Mouse (Mus musculus) R1 (cell line): Measurements from ENCODE around the gene Igfbp7.

Source experiments
- DNase-seq: peaks from one replicate; pipeline ENCODE4 v3.0.0-alpha.2; 2018; ENCODE audit warnings: low read depth, low spot score

Gene Igfbp7

DNA sequence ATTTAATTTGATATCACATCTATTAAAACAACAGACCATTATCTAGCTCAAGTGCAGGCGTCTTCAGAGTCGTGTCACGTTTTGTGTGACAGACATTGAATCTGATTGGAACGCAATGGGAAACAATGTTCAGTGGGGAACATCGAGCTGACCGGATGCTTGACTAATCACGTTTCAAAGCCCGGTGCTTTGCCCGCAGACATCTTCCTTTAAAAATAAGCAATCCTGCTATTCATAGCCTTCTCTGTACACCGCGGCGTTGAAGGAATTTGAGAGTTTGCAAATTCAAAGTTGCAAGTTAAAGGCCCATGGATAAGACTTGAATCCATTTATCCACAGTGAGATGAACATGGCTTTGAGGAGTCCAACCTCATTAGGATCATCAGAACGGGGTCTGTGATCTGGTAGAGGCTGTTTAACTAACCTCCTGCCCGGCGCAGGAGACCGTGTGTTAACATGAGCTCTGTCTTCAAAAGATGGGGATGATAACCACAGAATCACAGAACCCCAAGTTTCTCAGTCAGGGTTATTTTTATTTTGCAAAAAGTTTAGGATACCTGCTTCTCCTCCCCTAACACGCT is 27.4 kb downstream of the Igfbp7 start:
- no peak for DNase-seq

DNA sequence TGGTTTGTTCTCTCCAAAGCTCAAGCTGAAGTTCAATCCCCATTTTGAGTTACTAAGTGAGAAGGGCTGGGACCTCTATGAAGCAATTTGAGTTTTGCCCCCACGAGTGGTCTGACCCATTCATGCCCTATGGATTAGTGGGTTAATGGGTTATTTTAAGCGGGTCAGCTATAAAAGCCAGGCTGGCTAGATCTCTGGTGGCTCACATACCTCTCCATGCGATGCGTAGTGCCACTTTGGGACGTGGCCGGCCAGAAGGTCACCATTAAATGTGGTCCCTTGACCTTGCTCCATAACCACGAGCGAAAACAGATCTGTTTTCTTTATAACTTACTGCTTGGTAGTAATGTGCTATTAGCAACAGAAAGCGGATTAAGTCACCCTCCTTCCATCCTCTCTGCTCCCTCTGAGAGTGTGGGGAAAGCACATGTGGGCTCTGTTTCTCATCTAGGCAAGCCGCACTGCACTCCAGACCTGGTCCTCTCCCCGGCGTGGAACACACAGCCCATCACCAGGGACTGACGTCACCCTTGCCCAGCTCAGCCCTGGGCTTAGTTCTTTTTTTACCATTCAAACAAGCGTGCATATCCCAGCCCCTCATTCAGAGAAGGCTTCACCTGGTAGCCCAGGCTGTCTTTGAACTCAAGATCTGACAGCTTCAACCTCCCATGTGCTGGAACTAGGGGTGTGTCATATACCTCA is 28.3 kb downstream of the Igfbp7 start:
- DNase-seq, result no peak

DNA sequence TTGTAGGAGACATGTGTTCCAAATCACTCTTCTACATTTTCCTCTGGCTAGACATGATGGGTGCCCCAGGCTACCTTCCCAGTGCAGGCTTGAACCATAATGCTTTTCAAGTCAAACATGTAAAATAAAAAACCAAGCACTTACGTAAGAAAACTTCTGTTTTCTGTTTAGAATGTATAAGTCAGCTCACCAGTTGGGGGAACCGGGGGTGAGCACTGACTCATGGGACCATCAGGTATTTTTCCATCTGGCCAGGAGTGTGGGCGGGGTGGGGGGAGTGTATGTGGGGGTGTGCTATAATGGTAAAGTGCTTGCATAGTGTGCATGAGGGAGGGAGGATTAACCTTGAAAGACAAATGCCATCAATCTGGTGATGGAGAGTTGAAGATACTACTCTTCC is 29.8 kb downstream of the Igfbp7 start:
- DNase-seq, result no peak

DNA sequence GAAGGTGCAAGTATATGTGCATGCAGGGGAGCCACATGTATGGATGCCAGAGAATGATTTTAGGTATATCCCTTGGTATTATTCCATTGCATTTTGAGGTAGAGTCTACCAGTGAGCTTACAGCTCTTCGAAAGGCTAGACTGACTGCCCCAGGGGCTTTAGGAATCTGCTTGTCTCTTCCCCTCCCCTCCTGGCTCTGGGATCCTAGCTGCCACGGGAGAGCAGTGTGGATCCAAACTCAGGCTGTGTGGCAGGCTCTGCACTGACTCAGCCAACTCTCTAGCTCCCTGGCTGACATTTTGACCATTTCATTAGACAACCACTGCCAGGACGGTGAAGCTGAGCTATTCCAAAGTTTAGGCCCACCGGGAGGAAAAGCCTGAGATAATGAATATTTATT is 32.3 kb downstream of the Igfbp7 start:
- DNase-seq, result no peak

DNA sequence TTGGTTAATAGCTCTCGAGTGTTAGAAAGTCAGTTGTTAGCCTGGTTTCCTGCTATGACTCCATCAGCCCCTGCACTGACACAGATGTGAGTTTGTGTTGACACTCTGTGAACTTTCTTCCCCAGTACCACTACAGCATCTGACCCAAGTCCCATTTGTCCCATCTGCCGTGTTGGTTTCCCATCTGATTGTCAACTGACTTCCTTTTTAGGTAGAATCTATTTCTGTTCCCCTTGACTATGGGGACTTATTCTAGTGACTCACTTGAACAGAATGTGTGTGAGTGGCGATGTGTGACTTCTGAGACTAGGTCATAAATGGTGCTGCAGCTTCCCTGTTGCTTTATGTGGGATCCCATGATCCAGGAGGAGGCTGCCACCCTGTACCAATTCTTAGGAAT is 32.9 kb downstream of the Igfbp7 start:
- DNase-seq, result no peak

DNA sequence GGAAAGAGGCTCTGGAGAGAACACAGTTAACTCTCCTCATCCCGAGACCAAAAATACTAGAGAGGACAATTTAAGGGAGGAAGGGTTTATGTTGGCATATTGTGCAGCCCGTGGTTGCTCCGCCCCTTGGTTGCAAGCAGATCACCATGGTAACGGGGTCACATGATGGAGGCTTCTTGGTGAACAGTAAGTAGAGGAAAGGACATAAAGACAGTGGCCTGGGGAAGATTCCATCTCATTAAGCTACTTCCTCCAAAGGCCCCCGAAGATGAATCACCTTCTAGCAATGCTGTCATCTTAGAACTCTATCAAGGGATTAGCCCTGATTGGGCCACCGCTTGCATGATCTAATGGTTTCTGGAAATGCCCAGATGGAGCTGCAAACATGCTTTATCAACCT is 35.1 kb downstream of the Igfbp7 start:
- DNase-seq, result peak; percentile 91

DNA sequence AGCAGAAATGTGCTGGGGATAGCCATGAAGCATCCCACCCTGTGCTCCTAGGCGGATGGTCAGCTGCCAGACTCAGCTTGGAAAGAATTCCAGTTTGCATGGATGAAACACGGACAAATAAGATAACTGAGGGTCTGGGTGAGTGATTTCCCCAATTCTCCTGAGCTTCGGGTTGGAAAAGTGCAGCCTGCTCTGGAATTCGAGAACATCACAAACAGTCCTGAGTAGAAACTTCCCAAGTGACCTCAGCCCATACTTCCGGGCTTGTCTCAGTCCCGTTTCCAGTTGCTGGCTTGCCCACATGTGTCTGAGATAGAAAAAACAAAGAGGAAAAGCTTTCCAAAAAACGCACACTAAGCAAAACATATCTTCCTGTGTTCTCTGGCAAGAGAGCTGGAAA is 35.6 kb downstream of the Igfbp7 start:
- no peak for DNase-seq

DNA sequence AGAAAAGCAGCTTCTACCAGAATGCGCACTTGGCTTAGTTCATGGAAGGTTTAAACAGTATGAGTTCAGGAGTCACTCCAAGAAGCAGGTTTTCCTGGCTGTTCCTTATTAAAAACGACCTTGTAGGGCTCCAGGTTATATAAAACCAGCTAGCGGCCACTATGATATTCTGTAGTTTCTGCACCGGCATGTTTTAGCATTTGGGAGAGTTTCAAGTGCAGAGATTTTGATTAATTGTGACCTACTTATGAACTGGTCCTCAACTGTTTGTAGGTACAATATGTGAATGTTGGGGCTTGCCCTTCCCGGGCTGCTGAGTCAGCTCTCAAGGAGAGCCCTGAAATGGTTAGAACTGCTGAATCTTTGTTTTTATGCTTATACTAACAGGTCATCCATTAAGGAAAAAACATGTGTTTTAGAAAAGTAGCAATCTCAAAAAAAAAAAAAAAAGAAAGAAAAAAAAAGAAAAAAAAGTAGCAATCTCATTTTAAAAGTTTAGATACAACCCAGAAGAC is 37.4 kb downstream of the Igfbp7 start:
- DNase-seq, result no peak

DNA sequence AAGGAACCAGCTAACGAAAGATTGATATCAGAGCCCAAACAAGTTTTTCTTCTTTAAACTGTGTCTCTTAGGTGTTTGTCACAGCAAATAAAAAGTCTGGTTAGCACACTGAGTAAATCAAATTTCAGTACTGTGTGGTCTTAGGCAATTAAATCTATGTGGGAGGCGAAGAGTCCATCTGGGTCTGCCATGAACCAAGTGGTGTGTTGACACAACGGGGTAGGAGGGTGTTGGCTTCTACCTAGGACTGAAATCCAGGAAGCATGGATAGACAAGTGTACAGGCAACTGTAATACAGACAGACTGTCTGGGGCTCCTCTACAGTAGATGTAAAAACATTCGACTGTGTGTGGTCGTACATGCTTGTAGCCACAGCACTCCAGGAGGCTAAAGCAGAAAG is 38.4 kb downstream of the Igfbp7 start:
- no peak for DNase-seq

DNA sequence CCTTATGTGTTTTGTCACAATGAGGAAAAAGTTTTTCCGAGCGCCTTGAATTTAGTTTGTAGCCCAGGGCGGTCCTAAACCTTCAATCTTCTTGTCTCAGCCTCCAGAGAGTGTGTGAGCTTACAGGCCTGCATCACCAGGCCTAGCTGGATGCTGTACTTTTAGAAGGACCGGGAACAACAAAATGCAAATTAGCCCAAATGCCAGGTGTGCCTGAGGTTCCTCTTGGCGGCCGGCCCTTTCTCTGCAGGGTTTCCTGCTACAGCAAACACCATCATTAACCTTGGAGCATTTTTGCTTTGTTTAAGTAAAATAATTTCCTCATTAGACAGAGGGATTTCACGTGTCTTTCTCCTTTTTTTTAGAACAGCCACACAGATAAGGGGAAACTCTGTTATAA is 39.6 kb downstream of the Igfbp7 start:
- peak; percentile 42 for DNase-seq

DNA sequence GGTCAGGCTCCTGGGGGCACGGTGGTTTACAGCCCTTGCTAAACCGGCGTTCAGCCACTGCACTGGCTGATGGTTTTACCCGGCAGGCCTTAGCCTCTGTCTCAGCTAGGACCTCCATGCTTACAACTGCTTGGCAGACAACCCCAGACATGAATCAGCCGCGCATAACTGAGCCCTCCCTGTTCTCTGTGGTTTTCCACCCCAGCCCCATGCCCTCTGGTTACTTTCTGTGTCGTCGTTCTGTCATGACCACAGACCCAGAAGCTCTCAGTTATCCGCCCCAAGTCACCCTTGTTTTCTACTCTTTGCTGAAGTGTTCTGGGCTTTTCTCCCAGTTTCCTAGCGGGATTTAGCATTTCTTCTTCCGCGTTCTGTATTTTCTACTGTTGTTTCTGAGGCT is 40.2 kb downstream of the Igfbp7 start:
- DNase-seq, result no peak

DNA sequence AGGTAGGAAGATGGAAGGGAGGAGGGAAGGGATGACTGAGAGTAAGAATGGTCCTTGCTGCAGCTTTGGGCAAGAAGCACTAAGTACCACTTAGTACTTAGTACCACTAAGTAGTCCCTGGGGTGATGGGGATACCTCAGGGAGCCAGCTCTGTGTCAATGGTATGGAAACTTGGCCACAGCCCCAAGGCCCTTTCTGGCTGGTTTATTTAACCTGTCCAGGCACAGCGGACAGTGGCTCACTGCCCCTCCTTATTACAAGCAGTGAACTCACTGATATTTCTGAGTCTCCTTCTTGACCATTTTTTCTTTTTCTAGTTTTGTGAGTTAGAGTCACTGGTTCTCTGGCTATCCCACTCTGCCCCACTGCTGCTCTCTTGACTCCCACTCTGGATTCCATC is 40.7 kb downstream of the Igfbp7 start:
- DNase-seq, result no peak

DNA sequence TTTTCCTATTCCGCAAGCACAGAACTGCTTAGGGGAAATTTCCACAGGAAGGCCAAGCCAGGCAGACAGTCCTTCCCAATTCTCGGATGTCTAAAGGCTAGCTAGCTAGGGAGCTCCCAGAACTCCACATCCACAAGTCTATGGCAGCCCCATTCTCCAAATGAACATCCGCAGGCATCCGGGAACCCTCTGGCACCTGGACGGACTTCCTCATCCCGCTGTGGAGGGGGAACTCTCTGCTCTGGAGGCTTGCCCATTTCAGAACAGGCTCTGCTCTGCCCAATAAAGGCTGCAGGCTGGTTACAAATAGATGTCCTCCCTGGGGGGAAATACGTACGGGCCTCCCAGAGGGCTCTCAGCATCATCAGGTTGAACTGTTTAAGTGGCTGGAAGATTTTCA is 41.5 kb downstream of the Igfbp7 start:
- DNase-seq, result no peak

DNA sequence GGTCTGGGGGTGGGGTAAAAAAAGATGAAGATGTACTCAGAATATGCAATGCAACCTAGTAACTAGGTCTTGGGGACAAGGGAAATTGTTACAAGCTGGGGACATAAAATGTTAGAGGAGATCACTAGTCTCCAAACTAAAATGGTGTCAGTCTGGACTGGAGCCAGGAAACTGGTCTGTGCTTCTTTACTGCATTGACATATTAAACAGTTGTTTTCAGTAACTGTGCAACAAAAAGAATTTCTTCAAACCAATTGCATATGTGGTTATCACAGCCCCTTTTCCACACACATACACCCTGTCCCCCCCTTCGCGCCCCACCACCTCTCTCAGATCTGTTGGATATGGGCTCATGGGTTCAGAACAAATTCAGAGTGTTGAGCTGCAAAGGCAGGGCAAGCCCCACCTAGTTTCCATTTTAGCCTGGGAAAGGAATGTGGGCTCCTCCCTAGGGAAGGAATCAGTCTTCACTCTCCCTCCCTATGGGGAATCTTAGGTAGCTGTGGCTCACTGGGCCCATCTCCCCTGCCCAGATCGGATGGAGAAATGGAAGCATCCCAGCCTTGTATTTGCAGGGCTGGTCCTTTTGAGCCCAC is 43.3 kb downstream of the Igfbp7 start:
- DNase-seq, result peak; percentile 82

DNA sequence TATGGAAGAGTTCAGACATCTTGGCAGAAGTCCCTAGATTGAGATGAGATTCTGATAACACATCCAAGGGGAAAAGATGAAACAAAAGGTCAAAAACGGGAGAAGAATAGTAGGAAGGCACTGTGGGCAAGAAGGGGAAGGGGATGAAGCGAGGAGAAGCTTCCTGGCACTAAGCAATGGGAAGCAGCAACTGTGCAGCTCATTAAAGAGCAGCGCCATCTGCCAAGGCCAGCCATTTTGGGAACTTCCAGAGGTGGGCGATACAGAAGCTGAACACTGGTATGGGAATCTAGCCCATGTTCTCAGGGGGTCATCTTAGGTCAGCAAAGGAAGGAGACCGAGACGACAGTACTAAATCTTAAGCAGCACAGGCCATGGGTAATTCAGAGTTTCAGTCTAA is 44.2 kb downstream of the Igfbp7 start:
- no peak for DNase-seq

DNA sequence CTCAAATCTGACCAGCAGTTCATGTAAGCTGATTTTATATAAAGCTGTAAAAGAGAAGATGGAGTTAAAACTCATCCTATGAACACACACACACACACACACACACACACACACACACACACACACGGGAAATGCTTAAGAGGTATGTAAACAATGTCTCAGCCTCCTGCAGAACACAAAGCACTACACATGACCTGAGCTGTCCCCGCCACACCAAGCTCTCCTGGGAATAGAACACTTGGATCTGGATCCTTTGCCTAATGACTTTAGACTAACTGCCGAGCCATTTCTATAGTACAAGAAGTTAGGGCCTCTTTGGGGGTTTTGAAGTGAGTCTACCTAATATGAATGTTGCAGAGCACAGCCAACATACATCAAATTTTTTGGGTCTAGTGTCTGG is 45.7 kb downstream of the Igfbp7 start:
- DNase-seq, result no peak

DNA sequence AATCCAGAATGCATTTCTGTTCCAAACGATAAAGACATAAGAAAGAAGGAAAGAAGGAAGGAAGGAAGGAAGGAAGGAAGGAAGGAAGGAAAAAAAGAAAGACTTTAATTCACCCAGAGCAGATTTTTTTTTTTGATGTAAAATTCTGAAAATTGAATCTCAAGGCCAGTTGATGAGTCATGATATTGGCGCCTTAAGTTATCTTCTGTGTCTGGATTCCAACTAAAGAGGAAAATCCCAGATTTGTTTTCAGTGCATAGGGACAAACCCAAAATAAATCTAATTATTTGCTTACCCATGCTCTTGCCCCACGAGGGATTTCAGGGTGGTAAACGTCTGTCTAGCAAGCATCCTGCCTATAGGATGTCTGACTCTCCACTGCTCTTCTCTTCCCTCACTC is 46.8 kb downstream of the Igfbp7 start:
- DNase-seq, result no peak

DNA sequence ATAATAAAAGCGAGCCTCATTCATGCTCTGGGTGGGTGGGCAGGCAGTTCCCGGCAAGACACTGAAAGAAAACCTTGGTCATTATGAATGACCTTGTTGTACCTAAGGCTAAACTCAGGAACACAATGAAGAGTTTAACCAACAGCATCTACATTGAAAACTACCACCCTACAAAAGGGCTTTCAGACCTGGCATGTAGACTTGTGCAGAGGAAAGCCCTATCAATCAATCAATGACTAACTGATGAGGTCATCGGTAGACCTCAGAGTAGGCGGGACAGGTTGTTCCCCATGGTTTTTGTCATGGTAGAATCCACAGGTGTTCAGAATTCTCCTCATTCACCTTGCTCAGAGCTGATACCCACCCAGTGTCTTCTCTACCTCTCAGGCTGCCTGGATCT is 47.9 kb downstream of the Igfbp7 start:
- peak; percentile 35 for DNase-seq

DNA sequence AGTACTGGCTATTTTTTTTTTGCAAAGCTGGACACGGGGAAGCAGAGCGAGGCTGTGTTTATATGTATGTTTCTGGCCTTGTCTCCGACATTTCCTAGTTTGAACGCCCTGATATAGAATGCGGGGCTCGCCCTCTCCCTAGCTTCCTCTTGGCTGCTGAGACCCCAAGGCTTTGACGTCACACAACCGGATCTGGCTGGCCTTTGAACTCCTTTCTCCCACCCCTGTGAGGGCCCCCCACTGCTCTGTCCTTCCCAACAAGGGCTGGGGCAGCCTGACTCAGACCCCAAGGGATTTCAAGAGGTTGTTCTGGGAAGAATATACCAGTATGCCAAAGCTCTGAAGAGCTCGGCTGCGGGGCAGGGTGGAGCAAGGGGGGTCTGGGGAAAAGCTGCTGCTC is 49.5 kb downstream of the Igfbp7 start:
- peak; percentile 51 for DNase-seq

DNA sequence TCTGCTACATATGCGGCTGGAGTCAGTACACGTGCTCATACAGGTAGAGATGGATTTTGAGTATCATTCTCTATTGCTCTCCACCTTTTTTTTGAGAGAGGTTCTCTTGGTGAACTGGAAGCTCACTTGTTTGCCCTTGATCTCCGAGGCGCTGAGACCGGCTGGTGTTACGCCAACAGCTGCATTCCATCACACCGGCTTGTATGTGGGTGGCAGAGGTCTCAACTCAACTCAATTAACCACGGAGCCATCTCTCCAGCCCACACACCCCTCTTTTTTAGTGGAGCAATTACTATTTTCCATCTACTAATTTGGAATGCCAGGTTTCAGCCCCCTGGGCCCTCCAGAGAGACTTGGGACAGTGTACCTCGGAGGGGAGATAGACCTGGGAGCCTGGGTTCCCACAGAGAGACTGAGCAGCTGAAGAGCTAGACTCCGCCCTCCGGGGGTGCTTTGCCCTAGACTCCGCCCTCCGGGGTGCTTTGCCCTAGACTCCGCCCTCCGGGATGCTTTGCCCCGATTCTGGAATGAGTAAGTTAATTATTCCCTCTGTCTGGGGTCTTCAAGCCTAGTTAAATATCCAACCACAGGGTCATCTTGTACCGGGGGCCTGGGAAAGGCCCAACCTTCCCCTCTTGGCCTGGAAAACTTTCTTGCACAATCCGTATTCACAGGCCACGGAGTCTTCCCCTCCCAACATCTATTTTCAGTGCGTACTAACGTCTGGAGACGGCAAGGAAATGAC is 50.3 kb downstream of the Igfbp7 start:
- DNase-seq, result peak; percentile 76

DNA sequence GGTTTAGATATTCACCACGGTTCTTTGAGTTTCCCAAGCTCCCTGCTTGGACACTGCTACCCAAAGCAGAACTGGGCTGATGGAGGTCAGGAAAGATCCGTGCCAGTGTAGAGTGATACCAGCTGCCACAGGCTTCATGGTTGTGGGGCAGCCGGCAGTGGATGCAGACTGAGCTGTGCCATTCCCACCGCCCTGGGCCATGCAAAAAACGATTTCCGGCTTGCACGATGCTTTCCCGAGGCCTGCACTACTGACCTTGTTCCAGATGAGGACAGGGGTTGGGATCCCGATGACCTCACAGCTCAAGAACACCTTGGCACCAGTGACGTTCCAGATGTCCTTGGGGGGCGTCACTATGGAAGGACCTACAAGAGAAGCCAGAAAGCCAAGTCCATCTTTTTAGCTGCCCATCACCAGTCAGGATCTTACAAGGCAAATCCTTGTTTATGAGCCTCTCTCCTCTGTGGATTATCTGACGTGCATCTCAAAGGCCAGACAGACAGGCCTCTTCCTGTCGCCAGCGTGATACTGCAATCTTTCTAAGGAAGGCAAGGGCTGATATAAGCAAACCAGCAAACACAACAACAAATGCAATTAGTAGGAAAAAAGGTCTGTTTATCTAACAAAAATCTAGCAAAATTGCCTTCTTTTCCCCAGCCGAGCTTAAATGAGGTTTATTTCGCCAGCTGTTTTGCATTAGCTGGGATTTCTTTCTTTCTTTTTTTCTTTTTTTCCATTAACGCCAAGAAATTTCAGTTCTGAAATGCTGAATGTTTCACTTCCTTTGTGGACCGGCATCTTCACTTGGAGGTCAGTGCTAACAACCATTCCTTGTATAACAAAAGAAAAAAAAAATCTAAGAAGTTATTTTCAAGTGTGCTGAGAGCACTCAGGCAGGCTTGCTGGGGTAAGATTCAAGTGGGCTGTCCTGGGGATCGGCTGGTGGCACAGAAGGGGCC is 52.3 kb downstream of the Igfbp7 start:
- DNase-seq, result no peak
